Mouse (Mus musculus) midbrain, embryonic 16.5 days (tissue): ENCODE results near the gene Serf2. TPM values are rescaled to one million over a fixed set of nuclear protein-coding genes. Genes with fewer than 3 reads are reported as not detected.

Source experiments
- ATAC-seq: fragments of 200-750 bp; cut with Nextera tagmentation; 2 replicates; pipeline ENCODE4 v1.8.0; 2017; ENCODE audit warnings: moderate TSS enrichment
- H3K27ac ChIP-seq: fragments of 300-500 bp; sonication (generic); 2 replicates; pipeline ENCODE4 v1.5.1; 2014; ENCODE audit warnings: mild to moderate bottlenecking, low read length, mixed read lengths
- H3K27me3 ChIP-seq: fragments of 300-500 bp; sonication (generic); 2 replicates; pipeline ENCODE4 v1.6.1; 2014; ENCODE audit warnings: low read depth, low read length, mixed read lengths; ENCODE audit not compliant: control insufficient read depth, insufficient read depth
- H3K36me3 ChIP-seq: fragments of 300-500 bp; sonication (generic); 2 replicates; pipeline ENCODE4 v1.6.1; 2014; ENCODE audit warnings: mild to moderate bottlenecking, low read length, moderate library complexity, mixed read lengths; ENCODE audit not compliant: control insufficient read depth, insufficient read depth
- H3K4me1 ChIP-seq: fragments of 300-500 bp; sonication (generic); 2 replicates; pipeline ENCODE4 v1.6.1; 2014; ENCODE audit warnings: mild to moderate bottlenecking, low read length, mixed read lengths; ENCODE audit not compliant: control insufficient read depth, insufficient read depth
- H3K4me2 ChIP-seq: fragments of 300-500 bp; sonication (generic); 2 replicates; pipeline ENCODE4 v1.6.1; 2014; ENCODE audit warnings: mild to moderate bottlenecking, low read length, mixed read lengths
- H3K4me3 ChIP-seq: fragments of 300-500 bp; sonication (generic); 2 replicates; pipeline ENCODE4 v1.5.1; 2014; ENCODE audit warnings: low read depth, mild to moderate bottlenecking, low read length, moderate library complexity, mixed read lengths
- H3K9ac ChIP-seq: fragments of 300-500 bp; sonication (generic); 2 replicates; pipeline ENCODE4 v1.6.1; 2014; ENCODE audit warnings: low read depth, low read length, mixed read lengths
- H3K9me3 ChIP-seq: fragments of 300-500 bp; sonication (generic); replicated peaks from 2 replicates; pipeline ENCODE4 v1.6.1; 2014; ENCODE audit warnings: mild to moderate bottlenecking, low read length, mixed read lengths; ENCODE audit not compliant: control insufficient read depth, poor library complexity, severe bottlenecking
- WGBS: fragments of 180-500 bp; shearing (Covaris S2); extraction: QIAGEN DNeasy Blood & Tissue Kit; methylation state at CpG from one replicate; pipeline ENCODE4 v1.1.7; 2014; 5-methylcytosine and 5-hydroxymethylcytosine counted together
- polyA plus RNA-seq: library from polyadenylated mRNA; unstranded; fragments of >200 nt; fragmentation: Nextera tagmentation; extraction: Ambion mirVana; gene quantifications from 2 replicates; pipeline ENCODE4 v1.2.1, GENCODE M21; 2015

Gene Serf2
- polyA plus RNA-seq, 1 experiment from 2014 or later: 247 TPM

- no peaks in the 10 kb centered on the region for H3K9me3 ChIP-seq
- H3K36me3 ChIP-seq: no peaks in the 10 kb centered on the region
- peaks cover 26% of the 10 kb centered on the region for H3K4me1 ChIP-seq
- H3K27me3 ChIP-seq: no peaks in the 10 kb centered on the region
- no peak overlapping the region for H3K9ac ChIP-seq
- H3K27ac ChIP-seq: no peak overlapping the region
- no peak for ATAC-seq
- no peak overlapping the region for H3K4me2 ChIP-seq
- WGBS: 96% methylated on average over 6 of the region's 6 CpGs
- H3K4me3 ChIP-seq: no peak overlapping the region
Measured at GRCm38 (mm10) chr2:121416356-121416755, 32.6 kb upstream of the Serf2 start.

GRCm38 (mm10) chr2:121418476-121418875 lies 30.5 kb upstream of the Serf2 start:
- Histone ChIP-seq H3K4me2 (no peak overlapping the region), H3K4me1 (peaks cover 20% of the 10 kb centered on the region), H3K27ac (no peak overlapping the region), H3K4me3 (no peak overlapping the region), H3K27me3 (no peaks in the 10 kb centered on the region), H3K9me3 (no peaks in the 10 kb centered on the region), H3K36me3 (peaks cover 11% of the 10 kb centered on the region; the same call in 1 of the 2 replicates), H3K9ac (no peak overlapping the region)
- no peak for ATAC-seq
- 97% methylated on average over 3 of the region's 3 CpGs for WGBS

- Histone ChIP-seq H3K27me3 (no peaks in the 10 kb centered on the region), H3K9me3 (no peaks in the 10 kb centered on the region), H3K4me2 (no peak overlapping the region), H3K36me3 (peaks cover 26% of the 10 kb centered on the region; the same call in 1 of the 2 replicates), H3K27ac (no peak overlapping the region), H3K9ac (no peak overlapping the region), H3K4me3 (no peak overlapping the region), H3K4me1 (no peaks in the 10 kb centered on the region)
- no peak for ATAC-seq
- 91% methylated on average over 2 of the region's 2 CpGs for WGBS
Measured at GRCm38 (mm10) chr2:121423166-121423565, 25.8 kb upstream of the Serf2 start.

- Histone ChIP-seq H3K9ac (no peak overlapping the region), H3K9me3 (no peaks in the 10 kb centered on the region), H3K4me2 (no peak overlapping the region), H3K27ac (no peak overlapping the region), H3K27me3 (no peaks in the 10 kb centered on the region), H3K36me3 (peaks cover 41% of the 10 kb centered on the region), H3K4me1 (no peaks in the 10 kb centered on the region), H3K4me3 (no peak overlapping the region)
- WGBS: 100% methylated on average over 2 of the region's 2 CpGs
- ATAC-seq: no peak
Measured at GRCm38 (mm10) chr2:121425890-121426289, 23.1 kb upstream of the Serf2 start.

GRCm38 (mm10) chr2:121434854-121435253 lies 14.1 kb upstream of the Serf2 start:
- no peak overlapping the region for H3K4me3 ChIP-seq
- no peaks in the 10 kb centered on the region for H3K9me3 ChIP-seq
- no peak for ATAC-seq
- WGBS: 100% methylated on average over 1 of the region's 1 CpGs
- H3K27ac ChIP-seq: no peak overlapping the region
- H3K27me3 ChIP-seq: no peaks in the 10 kb centered on the region
- no peak overlapping the region for H3K9ac ChIP-seq
- H3K4me1 ChIP-seq: no peaks in the 10 kb centered on the region
- no peak overlapping the region for H3K4me2 ChIP-seq
- peaks cover 55% of the 10 kb centered on the region for H3K36me3 ChIP-seq

GRCm38 (mm10) chr2:121439746-121440145 lies 9.2 kb upstream of the Serf2 start:
- Histone ChIP-seq H3K9ac (no peak overlapping the region), H3K4me2 (no peak overlapping the region), H3K4me3 (no peak overlapping the region), H3K4me1 (peaks cover 7% of the 10 kb centered on the region; the same call in 1 of the 2 replicates), H3K9me3 (no peaks in the 10 kb centered on the region), H3K36me3 (peaks cover 23% of the 10 kb centered on the region), H3K27me3 (peaks cover 15% of the 10 kb centered on the region), H3K27ac (no peak overlapping the region)
- WGBS: 81% methylated on average over 4 of the region's 4 CpGs
- ATAC-seq: no peak

GRCm38 (mm10) chr2:121440834-121441605 lies 8.0 kb upstream of the Serf2 start:
- Histone ChIP-seq H3K4me2 (no peak overlapping the region), H3K9ac (no peak overlapping the region), H3K4me3 (no peak overlapping the region), H3K27ac (no peak overlapping the region), H3K27me3 (peaks cover 15% of the 10 kb centered on the region), H3K9me3 (no peaks in the 10 kb centered on the region), H3K36me3 (peaks cover 19% of the 10 kb centered on the region), H3K4me1 (peaks cover 7% of the 10 kb centered on the region; the same call in 1 of the 2 replicates)
- 59% methylated on average over 5 of the region's 5 CpGs for WGBS
- ATAC-seq: no peak

GRCm38 (mm10) chr2:121441800-121442199 lies 7.2 kb upstream of the Serf2 start:
- no peak overlapping the region for H3K27ac ChIP-seq
- peak overlapping the region; percentile 52 for H3K4me2 ChIP-seq
- ATAC-seq: no peak
- peaks cover 16% of the 10 kb centered on the region for H3K36me3 ChIP-seq
- peaks cover 7% of the 10 kb centered on the region; the same call in 1 of the 2 replicates for H3K4me1 ChIP-seq
- no peak overlapping the region for H3K9ac ChIP-seq
- H3K4me3 ChIP-seq: no peak overlapping the region
- whole genome bisulfite sequencing: 11% methylated on average over 11 of the region's 11 CpGs
- no peaks in the 10 kb centered on the region for H3K9me3 ChIP-seq
- H3K27me3 ChIP-seq: peaks cover 15% of the 10 kb centered on the region

- no peak overlapping the region for H3K27ac ChIP-seq
- 1% methylated on average over 28 of the region's 30 CpGs for WGBS
- H3K9ac ChIP-seq: peak overlapping the region; percentile 31; the same call in 1 of the 2 replicates
- peak overlapping the region; percentile 22 for H3K4me3 ChIP-seq
- H3K4me1 ChIP-seq: peaks cover 7% of the 10 kb centered on the region; the same call in 1 of the 2 replicates
- ATAC-seq: no peak
- no peaks in the 10 kb centered on the region for H3K9me3 ChIP-seq
- H3K36me3 ChIP-seq: peaks cover 16% of the 10 kb centered on the region
- peak overlapping the region; percentile 52 for H3K4me2 ChIP-seq
- peaks cover 15% of the 10 kb centered on the region for H3K27me3 ChIP-seq
Measured at GRCm38 (mm10) chr2:121442259-121443067, 6.5 kb upstream of the Serf2 start.
